Mouse (Mus musculus): ENCODE measurements around the gene 4931422A03Rik.

DNA sequence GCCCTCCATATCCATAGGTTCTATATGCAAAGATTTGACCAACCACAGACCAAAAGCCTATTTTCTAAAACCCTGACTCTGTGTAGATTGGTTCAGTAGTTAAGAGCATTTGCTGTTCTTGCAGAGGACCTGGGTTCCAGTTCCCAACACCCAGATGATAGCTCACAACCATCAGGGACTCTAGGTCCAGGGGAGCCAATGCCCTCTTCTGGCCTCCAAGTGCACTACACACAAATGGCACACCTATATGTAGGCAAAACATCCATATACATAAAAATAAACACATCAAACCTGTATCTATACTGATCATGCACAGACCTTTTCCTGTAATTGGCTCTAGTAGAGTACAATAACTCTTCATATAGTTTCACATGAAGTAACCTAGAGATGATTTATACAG lies 36.9 kb downstream of the 4931422A03Rik start:
- TF ChIP-seq MAX (IDR thresholded peaks at IDR 0.05; ENCODE audit: low read depth): no peak
- TF ChIP-seq POLR2A (IDR thresholded peaks at IDR 0.05; ENCODE audit: insufficient read length, low read depth): no peak
- TF ChIP-seq CEBPB (IDR thresholded peaks at IDR 0.05; ENCODE audit: insufficient read depth, poor library complexity, severe bottlenecking): no peak
- TF ChIP-seq USF1 (IDR thresholded peaks at IDR 0.05; ENCODE audit: low read depth): no peak
- no peak for TF ChIP-seq REST (IDR thresholded peaks at IDR 0.05; ENCODE audit: insufficient read depth, insufficient read length)

Measured in myocyte (in vitro differentiated cells).